Mouse (Mus musculus) limb, embryonic 12.5 days (tissue): ENCODE results near the gene Pfkfb2. TPM values are rescaled to one million over a fixed set of nuclear protein-coding genes. Genes with fewer than 3 reads are reported as not detected.

Experiments used
- ATAC-seq: fragments of 200-750 bp; cut with Nextera tagmentation; 2 replicates; pipeline ENCODE4 v1.8.0; 2017; ENCODE audit warnings: low read depth, moderate TSS enrichment; ENCODE audit not compliant: insufficient number of reproducible peaks, insufficient read depth, low FRiP score, low TSS enrichment
- H3K27ac ChIP-seq: fragments of 300-500 bp; sonication (generic); 2 replicates; pipeline ENCODE4 v1.5.1; 2016; ENCODE audit warnings: mild to moderate bottlenecking, moderate library complexity
- H3K27me3 ChIP-seq: fragments of 300-500 bp; sonication (generic); 2 replicates; pipeline ENCODE4 v1.6.1; 2016; ENCODE audit warnings: mild to moderate bottlenecking, moderate library complexity
- H3K36me3 ChIP-seq: fragments of 300-500 bp; sonication (generic); 2 replicates; pipeline ENCODE4 v1.6.1; 2016; ENCODE audit warnings: mild to moderate bottlenecking, moderate library complexity
- H3K4me1 ChIP-seq: fragments of 300-500 bp; sonication (generic); replicated peaks from 2 replicates; pipeline ENCODE4 v1.6.1; 2016
- H3K4me2 ChIP-seq: fragments of 300-500 bp; sonication (generic); 2 replicates; pipeline ENCODE4 v1.6.1; 2016; ENCODE audit warnings: mild to moderate bottlenecking, moderate library complexity
- H3K4me3 ChIP-seq: fragments of 300-500 bp; sonication (generic); replicated peaks from 2 replicates; pipeline ENCODE4 v1.5.1; 2016; ENCODE audit warnings: mild to moderate bottlenecking
- H3K9ac ChIP-seq: fragments of 300-500 bp; sonication (generic); replicated peaks from 2 replicates; pipeline ENCODE4 v1.6.1; 2016; ENCODE audit warnings: mild to moderate bottlenecking, moderate library complexity
- H3K9me3 ChIP-seq: fragments of 300-500 bp; sonication (generic); 2 replicates; pipeline ENCODE4 v1.6.1; 2016; ENCODE audit warnings: mild to moderate bottlenecking, moderate library complexity
- WGBS: fragments of 180-500 bp; shearing (Covaris S2); methylation state at CpG from one replicate; pipeline ENCODE4 v1.1.7; 2016; 5-methylcytosine and 5-hydroxymethylcytosine counted together
- polyA plus RNA-seq: library from polyadenylated mRNA; unstranded; fragments of >200 nt; fragmentation: Nextera tagmentation; extraction: Ambion mirVana; gene quantifications from 2 replicates; pipeline ENCODE4 v1.2.1, GENCODE M21; 2016

Pfkfb2 gene
- polyA plus RNA-seq, 1 experiment from 2014 or later, result 8.9 TPM

DNA sequence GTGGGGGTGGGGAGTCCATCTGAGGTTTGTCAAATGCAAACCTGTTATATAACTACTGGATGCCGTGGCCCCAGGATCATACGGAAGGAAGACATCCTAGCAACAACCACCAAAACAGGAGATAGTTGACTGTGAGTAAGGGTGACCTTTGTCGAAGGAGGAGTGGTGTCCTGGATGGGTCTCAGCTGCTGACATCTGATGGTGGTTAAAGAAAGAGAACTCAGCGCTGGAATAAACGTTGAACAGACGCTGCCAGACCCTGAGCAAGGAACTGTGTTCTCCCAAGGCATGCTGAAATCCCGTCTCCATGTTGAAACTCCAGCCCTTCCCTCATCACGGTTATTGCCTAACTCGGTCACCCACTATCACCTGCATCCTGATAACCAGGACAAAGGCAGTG, 30.6 kb upstream of the Pfkfb2 start:
- Histone ChIP-seq H3K27ac (no peak overlapping the region), H3K4me1 (no peaks in the 10 kb centered on the region), H3K27me3 (no peaks in the 10 kb centered on the region), H3K9ac (no peak overlapping the region), H3K9me3 (no peaks in the 10 kb centered on the region), H3K36me3 (no peaks in the 10 kb centered on the region), H3K4me2 (no peak overlapping the region), H3K4me3 (no peak overlapping the region)
- ATAC-seq, result no peak
- 75% methylated on average over 9 of the region's 9 CpGs for WGBS

DNA sequence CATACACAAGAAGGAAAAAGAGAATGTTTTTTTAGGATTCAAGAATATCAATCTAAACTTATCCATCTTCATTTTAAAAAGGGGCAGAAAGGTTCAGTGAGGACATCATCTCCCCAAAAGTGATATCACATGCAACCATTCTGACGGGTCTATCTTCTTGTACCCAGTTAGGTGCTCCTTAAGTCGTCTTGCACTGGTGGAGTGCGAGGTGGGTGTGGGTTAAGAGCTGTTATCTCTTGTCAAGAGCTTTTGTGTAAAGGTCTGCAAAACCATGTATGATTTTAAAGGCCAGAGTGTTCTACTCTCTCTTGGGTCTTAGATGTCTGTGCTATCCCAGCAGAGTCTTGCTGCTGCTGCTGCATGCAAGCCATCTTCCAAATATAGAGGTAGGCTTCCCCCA, 17.8 kb upstream of the Pfkfb2 start:
- Histone ChIP-seq H3K4me1 (no peaks in the 10 kb centered on the region), H3K9me3 (no peaks in the 10 kb centered on the region), H3K4me2 (no peak overlapping the region), H3K27me3 (no peaks in the 10 kb centered on the region), H3K36me3 (no peaks in the 10 kb centered on the region), H3K27ac (no peak overlapping the region), H3K4me3 (no peak overlapping the region), H3K9ac (no peak overlapping the region)
- no peak for ATAC-seq
- 87% methylated on average over 3 of the region's 3 CpGs for WGBS

DNA sequence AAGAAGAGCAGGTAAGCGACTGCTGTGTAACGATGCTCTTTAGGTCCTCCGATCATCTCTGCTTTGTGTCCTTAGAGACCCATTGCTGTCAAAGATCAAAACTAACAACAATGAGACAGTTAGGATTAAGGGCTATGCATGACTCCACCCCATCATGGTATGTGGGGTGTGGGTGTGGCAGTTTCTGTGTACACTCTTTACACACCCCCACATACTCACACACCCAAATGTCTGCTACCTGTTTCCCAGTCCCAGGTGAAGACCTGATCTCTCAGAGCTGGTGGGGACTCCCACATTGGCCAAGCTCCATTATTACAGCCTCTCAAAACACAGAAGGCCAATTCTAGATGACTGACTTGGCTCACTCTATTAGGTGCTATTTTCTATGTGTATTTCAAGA, 16.5 kb upstream of the Pfkfb2 start:
- H3K36me3 ChIP-seq, result no peaks in the 10 kb centered on the region
- H3K4me3 ChIP-seq, result no peak overlapping the region
- no peaks in the 10 kb centered on the region for H3K27me3 ChIP-seq
- WGBS, result 97% methylated on average over 3 of the region's 3 CpGs
- no peaks in the 10 kb centered on the region for H3K4me1 ChIP-seq
- no peak for ATAC-seq
- no peak overlapping the region for H3K4me2 ChIP-seq
- no peak overlapping the region for H3K27ac ChIP-seq
- no peaks in the 10 kb centered on the region for H3K9me3 ChIP-seq
- H3K9ac ChIP-seq, result no peak overlapping the region

DNA sequence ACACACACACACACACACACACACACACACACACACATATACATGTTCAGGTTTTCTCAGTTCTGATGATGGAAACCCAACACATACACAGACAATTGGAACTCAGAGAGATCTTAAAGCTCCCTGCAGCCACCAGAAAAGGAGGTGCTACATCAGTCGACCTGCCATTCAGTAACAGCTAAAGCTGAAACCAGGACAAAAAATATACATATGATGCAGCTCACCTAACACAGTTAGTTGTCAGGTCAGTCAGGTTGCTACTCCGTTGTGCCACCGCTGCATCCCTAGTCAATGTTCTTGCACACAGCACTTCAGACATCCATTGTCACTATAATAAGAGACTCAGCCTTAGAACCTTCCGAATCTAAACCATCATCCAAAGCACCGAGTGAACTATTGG, 15.9 kb upstream of the Pfkfb2 start:
- no peaks in the 10 kb centered on the region for H3K36me3 ChIP-seq
- 85% methylated on average over 5 of the region's 5 CpGs for WGBS

DNA sequence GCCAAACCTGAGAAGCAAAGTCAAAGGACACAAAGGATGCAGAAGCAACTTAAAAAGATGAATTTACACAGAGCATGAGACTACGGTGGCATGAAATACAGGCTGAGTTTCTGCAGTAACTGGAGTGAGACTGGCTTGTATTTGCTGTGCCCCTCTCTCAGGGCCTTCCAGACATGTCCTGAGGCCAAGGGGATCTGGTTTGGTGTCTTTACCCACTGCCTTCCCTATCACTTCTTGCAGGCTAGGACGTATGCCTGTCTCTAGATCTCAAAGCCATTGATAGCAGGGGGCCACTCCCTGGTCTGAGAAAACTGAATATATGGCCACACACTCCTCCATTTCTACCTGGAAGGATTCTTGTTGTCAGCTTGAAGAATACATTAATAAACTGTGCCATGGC, 15.2 kb upstream of the Pfkfb2 start:
- H3K27ac ChIP-seq, result no peak overlapping the region
- H3K4me2 ChIP-seq, result no peak overlapping the region
- no peak for ATAC-seq
- no peak overlapping the region for H3K9ac ChIP-seq
- WGBS, result 84% methylated on average over 2 of the region's 2 CpGs
- H3K4me1 ChIP-seq, result no peaks in the 10 kb centered on the region
- H3K4me3 ChIP-seq, result no peak overlapping the region
- H3K9me3 ChIP-seq, result no peaks in the 10 kb centered on the region
- H3K27me3 ChIP-seq, result no peaks in the 10 kb centered on the region
- H3K36me3 ChIP-seq, result no peaks in the 10 kb centered on the region

More for the DNA sequence above, 15.9 kb upstream of the Pfkfb2 start:
- H3K4me3 ChIP-seq, result no peak overlapping the region
- no peak overlapping the region for H3K9ac ChIP-seq
- no peak overlapping the region for H3K4me2 ChIP-seq
- H3K27ac ChIP-seq, result no peak overlapping the region
- ATAC-seq, result no peak
- no peaks in the 10 kb centered on the region for H3K9me3 ChIP-seq
- H3K27me3 ChIP-seq, result no peaks in the 10 kb centered on the region
- H3K4me1 ChIP-seq, result no peaks in the 10 kb centered on the region

DNA sequence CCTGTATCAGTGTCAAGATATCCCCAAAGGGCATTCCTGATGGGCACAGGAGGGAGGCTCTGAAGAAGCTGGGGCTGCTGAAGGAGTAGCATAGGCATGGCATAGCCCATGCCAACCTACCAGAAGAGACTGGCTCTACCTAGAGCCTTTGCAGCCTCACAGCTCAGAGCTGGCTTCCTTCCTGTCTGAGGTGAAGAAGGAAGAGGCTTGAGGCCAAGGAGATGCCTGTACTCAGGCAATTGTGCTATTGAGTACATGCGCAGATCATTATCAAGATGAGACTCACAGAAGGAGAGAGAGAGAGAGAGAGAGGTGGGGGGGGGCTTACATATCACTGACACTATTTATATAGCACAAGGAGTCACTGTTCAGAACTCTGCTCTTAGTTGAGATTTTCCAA, 14.7 kb upstream of the Pfkfb2 start:
- H3K36me3 ChIP-seq, result no peaks in the 10 kb centered on the region
- no peaks in the 10 kb centered on the region for H3K4me1 ChIP-seq

DNA sequence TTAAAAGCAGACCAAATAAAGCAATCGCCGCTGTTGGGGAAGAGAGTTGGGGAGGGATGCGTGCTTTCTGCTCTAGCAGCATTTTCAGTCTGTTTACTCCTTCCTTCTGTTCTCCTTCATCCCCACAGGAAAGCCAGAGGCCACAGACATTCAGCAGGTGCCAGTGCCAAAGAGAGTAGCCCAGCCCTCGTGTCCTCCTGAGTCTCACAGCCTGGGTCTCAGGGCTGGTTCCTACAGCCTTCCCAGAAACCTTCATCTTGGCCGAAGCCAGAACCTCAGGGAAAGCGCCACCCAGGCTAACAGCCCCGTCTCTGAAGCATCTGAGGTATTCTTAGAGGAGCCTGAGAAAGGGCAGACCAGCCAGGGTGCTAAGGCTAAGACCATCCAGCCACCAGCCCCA, 13.1 kb upstream of the Pfkfb2 start:
- no peak for ATAC-seq
- Histone ChIP-seq H3K27ac (no peak overlapping the region), H3K9me3 (no peaks in the 10 kb centered on the region), H3K4me2 (no peak overlapping the region), H3K4me1 (no peaks in the 10 kb centered on the region), H3K9ac (no peak overlapping the region), H3K27me3 (no peaks in the 10 kb centered on the region), H3K36me3 (no peaks in the 10 kb centered on the region), H3K4me3 (no peak overlapping the region)
- WGBS, result 87% methylated on average over 7 of the region's 7 CpGs

More for the DNA sequence above, 14.7 kb upstream of the Pfkfb2 start:
- Histone ChIP-seq H3K9ac (no peak overlapping the region), H3K9me3 (no peaks in the 10 kb centered on the region), H3K4me2 (no peak overlapping the region), H3K27ac (no peak overlapping the region), H3K27me3 (no peaks in the 10 kb centered on the region), H3K4me3 (no peak overlapping the region)
- no peak for ATAC-seq
- WGBS, result 87% methylated on average over 1 of the region's 1 CpGs

DNA sequence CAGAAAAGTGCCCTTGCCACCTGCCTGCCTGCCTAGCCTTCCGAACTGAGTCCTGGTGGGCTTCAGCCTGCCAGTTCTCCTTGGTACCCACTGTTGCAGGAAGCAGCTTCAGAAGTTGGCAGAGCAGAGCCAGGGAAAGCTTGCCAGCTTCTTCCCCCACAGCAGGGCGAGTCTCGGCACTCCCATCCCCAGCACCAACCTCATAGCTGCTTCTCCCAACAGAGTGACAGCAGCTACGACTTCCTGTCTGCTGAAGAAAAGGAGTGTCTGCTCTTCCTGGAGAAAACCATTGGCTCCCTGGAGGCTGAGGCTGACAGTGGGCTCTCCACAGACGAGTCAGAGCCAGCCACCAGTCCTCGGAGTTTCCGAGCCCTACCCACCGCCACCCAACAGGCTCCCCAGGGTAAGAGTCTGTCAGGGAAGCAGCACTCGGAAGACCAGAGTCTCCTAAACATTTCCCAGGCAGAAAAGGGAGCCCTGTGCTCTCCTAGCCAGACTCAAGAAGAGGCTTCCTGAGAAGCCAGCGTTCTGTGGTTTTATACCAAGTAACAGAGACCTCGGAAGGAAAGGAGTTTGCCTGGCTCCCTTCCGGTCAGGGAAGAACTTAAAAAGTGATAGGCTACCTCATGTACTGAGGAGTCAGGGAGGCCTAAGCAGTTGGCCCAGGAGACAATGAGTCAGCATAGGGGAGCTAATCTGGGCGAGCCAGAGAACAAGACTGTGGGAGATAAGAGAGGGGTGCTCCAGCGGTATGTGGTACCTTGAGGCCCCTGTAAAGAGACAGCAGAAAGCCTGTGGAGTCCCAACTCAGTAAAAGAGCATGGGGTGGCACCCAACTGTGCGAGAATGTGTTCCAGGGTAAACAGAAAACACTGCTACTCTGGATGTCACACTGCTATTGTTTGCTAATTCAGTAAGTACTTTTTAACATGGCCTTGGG, 12.0 kb upstream of the Pfkfb2 start:
- no peak overlapping the region for H3K27ac ChIP-seq

DNA sequence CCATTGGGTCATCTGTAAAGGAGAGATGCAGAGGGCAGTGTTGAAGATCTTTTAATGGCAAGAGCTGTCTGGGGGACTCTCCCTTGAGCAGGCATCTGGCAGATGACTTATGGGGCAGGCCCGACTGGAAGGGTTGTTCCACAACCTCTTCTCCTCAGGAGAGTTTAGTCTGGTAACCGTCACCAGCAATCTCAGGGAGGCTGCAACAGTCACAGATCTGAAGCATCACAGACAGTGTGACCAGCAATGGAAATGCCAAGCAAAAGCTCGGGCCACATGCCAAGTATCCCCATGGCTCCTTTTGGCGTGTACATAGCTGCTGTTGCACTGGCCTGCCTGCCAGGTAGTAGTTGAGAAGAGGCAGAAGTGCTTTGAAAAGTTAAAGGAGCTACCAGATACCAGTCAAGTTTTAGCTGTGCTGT, 11.2 kb upstream of the Pfkfb2 start:
- Histone ChIP-seq H3K4me1 (no peaks in the 10 kb centered on the region), H3K27ac (no peak overlapping the region), H3K36me3 (no peaks in the 10 kb centered on the region), H3K4me3 (no peak overlapping the region), H3K27me3 (no peaks in the 10 kb centered on the region), H3K9ac (no peak overlapping the region), H3K4me2 (no peak overlapping the region), H3K9me3 (no peaks in the 10 kb centered on the region)
- WGBS, result 71% methylated on average over 4 of the region's 4 CpGs
- ATAC-seq, result no peak

More for the DNA sequence above, 12.0 kb upstream of the Pfkfb2 start:
- no peaks in the 10 kb centered on the region for H3K36me3 ChIP-seq
- no peaks in the 10 kb centered on the region for H3K4me1 ChIP-seq
- H3K4me3 ChIP-seq, result no peak overlapping the region
- no peak for ATAC-seq
- no peak overlapping the region for H3K4me2 ChIP-seq
- no peak overlapping the region for H3K9ac ChIP-seq
- WGBS, result 65% methylated on average over 15 of the region's 15 CpGs
- no peaks in the 10 kb centered on the region for H3K9me3 ChIP-seq
- H3K27me3 ChIP-seq, result no peaks in the 10 kb centered on the region

DNA sequence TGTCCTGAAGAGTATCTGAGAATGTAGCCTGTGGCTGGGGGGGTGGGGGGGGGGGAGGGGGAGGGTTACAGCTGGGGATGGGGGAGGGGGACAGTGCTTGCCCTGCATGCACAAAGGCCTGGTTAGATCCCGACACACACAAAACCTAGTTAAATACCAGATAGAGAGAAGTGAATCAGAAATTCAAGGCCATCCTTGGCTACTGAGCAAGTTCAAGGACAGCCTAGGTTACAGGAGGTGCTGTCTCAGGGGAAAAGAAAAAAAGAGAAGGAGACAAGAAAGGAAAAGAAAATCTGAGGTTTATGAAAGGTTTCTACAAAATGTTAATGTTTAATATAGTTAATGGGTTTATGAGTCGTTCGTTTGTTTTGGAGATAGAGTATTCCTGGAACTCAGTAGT, 10.6 kb upstream of the Pfkfb2 start:
- ATAC-seq, result no peak
- no peaks in the 10 kb centered on the region for H3K4me1 ChIP-seq
- 89% methylated on average over 3 of the region's 3 CpGs for WGBS

DNA sequence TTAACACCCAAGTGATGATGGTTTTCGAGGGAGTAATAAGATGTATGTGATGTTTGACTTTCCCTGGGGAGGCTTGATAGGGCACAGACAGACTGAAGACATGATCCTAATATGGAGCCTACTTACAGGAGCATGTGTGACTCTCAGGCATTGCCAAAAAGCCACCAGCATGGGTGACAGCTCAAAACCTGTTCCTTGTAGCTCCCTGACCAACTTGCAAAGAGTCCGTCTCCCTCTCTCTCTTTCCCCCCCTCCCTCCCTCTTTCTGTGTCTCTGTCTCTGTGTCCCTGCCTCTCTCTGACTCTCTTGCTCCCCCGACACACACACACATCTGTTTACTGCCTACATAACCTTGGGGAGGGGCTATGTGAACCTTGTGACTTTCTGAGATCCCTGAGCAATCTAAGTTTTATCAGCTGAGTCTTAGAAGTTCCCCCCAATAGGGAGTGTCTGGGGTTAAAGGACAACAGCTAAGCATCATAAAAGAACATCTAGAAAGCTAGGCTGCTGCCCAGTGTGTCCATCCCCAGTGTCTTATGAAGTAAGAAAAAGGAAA, 9.6 kb upstream of the Pfkfb2 start:
- Histone ChIP-seq H3K4me2 (no peak overlapping the region), H3K36me3 (no peaks in the 10 kb centered on the region), H3K27me3 (no peaks in the 10 kb centered on the region), H3K9ac (no peak overlapping the region), H3K27ac (no peak overlapping the region), H3K4me3 (no peak overlapping the region), H3K9me3 (no peaks in the 10 kb centered on the region), H3K4me1 (no peaks in the 10 kb centered on the region)
- no peak for ATAC-seq
- 73% methylated on average over 3 of the region's 3 CpGs for WGBS

More for the DNA sequence above, 10.6 kb upstream of the Pfkfb2 start:
- Histone ChIP-seq H3K4me3 (no peak overlapping the region), H3K9me3 (no peaks in the 10 kb centered on the region), H3K9ac (no peak overlapping the region), H3K4me2 (no peak overlapping the region), H3K36me3 (no peaks in the 10 kb centered on the region), H3K27me3 (no peaks in the 10 kb centered on the region), H3K27ac (no peak overlapping the region)
